Mouse (Mus musculus): Measurements from ENCODE around the gene Olfr262.

Olfr262 gene

GRCm38 (mm10) chr19:12241559-12241958, at the start of gene Olfr262:
TSS of gene Olfr262 (minus strand) at chr19:12241659.
- in situ Hi-C loops (cut with MboI, MseI): loop anchor here (25.0 kb wide), 1 partner anchor 621 kb away; the partner anchor contains the start of gene Olfr1444

GRCm38 (mm10) chr19:12279554-12279953, 38.1 kb upstream of the Olfr262 start, which contains the start of gene Olfr1434:
TSS of gene Olfr1434 (plus strand) at chr19:12279854.
- in situ Hi-C loops (cut with MboI, MseI): no loop called here

- in situ Hi-C loops (cut with MboI, MseI): no loop called here
Observed at GRCm38 (mm10) chr19:12260732-12261131, 19.3 kb upstream of the Olfr262 start, which contains the start of gene Olfr235. TSS of gene Olfr235 (plus strand) at chr19:12261032.

- in situ Hi-C loops (cut with MboI, MseI): loop anchor here (5.0 to 25.0 kb wide), 2 partner anchors 60 to 630 kb away; partner anchors contain the start of genes Olfr1444 and Olfr1555-ps1
Observed at GRCm38 (mm10) chr19:12232496-12232895, 9.0 kb downstream of the Olfr262 start, which contains the start of gene Olfr1432. TSS of gene Olfr1432 (minus strand) at chr19:12232596.

GRCm38 (mm10) chr19:12200334-12200733, 41.1 kb downstream of the Olfr262 start, which contains the start of gene Olfr1431:
TSS of gene Olfr1431 (plus strand) at chr19:12200634.
- in situ Hi-C loops (cut with MboI, MseI): no loop called here

GRCm38 (mm10) chr19:12199076-12199475, 42.4 kb downstream of the Olfr262 start:
- in situ Hi-C loops (cut with MboI, MseI): loop anchor here (10.0 kb wide), 1 partner anchor 1936 kb away; no protein-coding TSS in a partner anchor

Measured in T-helper 1 cell (primary cell).